Mouse (Mus musculus): ENCODE measurements at regions not wholly inside any gene's neighbourhood (a gene's known extent, or its start where the extent isn't known, plus 50 kb on each side); places are given as distances from the start of the nearest gene placed in this dataset.

- no peak overlapping the region for H3K9ac ChIP-seq (replicated peaks)
- H3K4me2 ChIP-seq (ENCODE audit: low read depth, low read length), result no peak overlapping the region
- H3K36me3 ChIP-seq (replicated peaks; ENCODE audit: insufficient read depth, low read length), result no peaks in the 10 kb centered on the region
- H3K27me3 ChIP-seq (ENCODE audit: insufficient read depth, low read length), result no peaks in the 10 kb centered on the region
- H3K4me3 ChIP-seq (ENCODE audit: low read depth, low read length), result no peak overlapping the region
- no peak for ATAC-seq
- H3K4me1 ChIP-seq (ENCODE audit: insufficient read depth), result no peaks in the 10 kb centered on the region
- TF ChIP-seq CTCF (IDR thresholded peaks at IDR 0.05; ENCODE audit: low read depth), result no peak
- WGBS (ENCODE audit: insufficient replicate concordance), result 83% methylated on average over 2 of the region's 2 CpGs
- no peak overlapping the region for H3K27ac ChIP-seq (ENCODE audit: low read depth)
- H3K9me3 ChIP-seq (ENCODE audit: low read length), result no peaks in the 10 kb centered on the region
- no peak for DNase-seq
Measured at GRCm38 (mm10) chr4:48945266-48945818, 113.7 kb upstream of the Plppr1 start.

- H3K9me3 ChIP-seq (ENCODE audit: low read length), result no peaks in the 10 kb centered on the region
- no peak for DNase-seq
- no peak overlapping the region for H3K27ac ChIP-seq (ENCODE audit: low read depth)
- H3K4me3 ChIP-seq (ENCODE audit: low read depth, low read length), result no peak overlapping the region
- H3K4me1 ChIP-seq (ENCODE audit: insufficient read depth), result no peaks in the 10 kb centered on the region
- TF ChIP-seq EP300 (IDR thresholded peaks at IDR 0.05; ENCODE audit: low read depth), result no peak
- TF ChIP-seq CTCF (IDR thresholded peaks at IDR 0.05; ENCODE audit: low read depth), result no peak
- no peak overlapping the region for H3K4me2 ChIP-seq (ENCODE audit: low read depth, low read length)
- H3K9ac ChIP-seq (replicated peaks), result no peak overlapping the region
- H3K27me3 ChIP-seq (ENCODE audit: insufficient read depth, low read length), result no peaks in the 10 kb centered on the region
- no peak for ATAC-seq
- no peaks in the 10 kb centered on the region for H3K36me3 ChIP-seq (replicated peaks; ENCODE audit: insufficient read depth, low read length)
- 29% methylated on average over 1 of the region's 1 CpGs for WGBS (ENCODE audit: insufficient replicate concordance)
Measured at GRCm38 (mm10) chr4:48952965-48953364, 106.1 kb upstream of the Plppr1 start.

- WGBS (ENCODE audit: insufficient replicate concordance), result 87% methylated on average over 4 of the region's 4 CpGs
- Histone ChIP-seq H3K4me1 (ENCODE audit: insufficient read depth) (no peaks in the 10 kb centered on the region), H3K36me3 (replicated peaks; ENCODE audit: insufficient read depth, low read length) (no peaks in the 10 kb centered on the region), H3K27me3 (ENCODE audit: insufficient read depth, low read length) (no peaks in the 10 kb centered on the region), H3K4me2 (ENCODE audit: low read depth, low read length) (no peak overlapping the region), H3K9me3 (ENCODE audit: low read length) (no peaks in the 10 kb centered on the region), H3K9ac (replicated peaks) (no peak overlapping the region), H3K4me3 (ENCODE audit: low read depth, low read length) (no peak overlapping the region), H3K27ac (ENCODE audit: low read depth) (no peak overlapping the region)
- no peak for ATAC-seq
- no peak for TF ChIP-seq EP300 (IDR thresholded peaks at IDR 0.05; ENCODE audit: low read depth)
- TF ChIP-seq CTCF (IDR thresholded peaks at IDR 0.05; ENCODE audit: low read depth), result no peak
- no peak for DNase-seq
Measured at GRCm38 (mm10) chr4:48975810-48976209, 83.3 kb upstream of the Plppr1 start.

GRCm38 (mm10) chr4:48992021-48992420, 67.1 kb upstream of the Plppr1 start:
- no peaks in the 10 kb centered on the region for H3K27me3 ChIP-seq (ENCODE audit: insufficient read depth, low read length)
- 77% methylated on average over 3 of the region's 3 CpGs for WGBS (ENCODE audit: insufficient replicate concordance)
- ATAC-seq (no peak), DNase-seq (no peak)
- H3K9ac ChIP-seq (replicated peaks), result no peak overlapping the region
- TF ChIP-seq EP300 (IDR thresholded peaks at IDR 0.05; ENCODE audit: low read depth) (no peak), CTCF (IDR thresholded peaks at IDR 0.05; ENCODE audit: low read depth) (no peak)
- no peaks in the 10 kb centered on the region for H3K9me3 ChIP-seq (ENCODE audit: low read length)
- H3K4me3 ChIP-seq (ENCODE audit: low read depth, low read length), result no peak overlapping the region
- no peak overlapping the region for H3K27ac ChIP-seq (ENCODE audit: low read depth)
- no peaks in the 10 kb centered on the region for H3K36me3 ChIP-seq (replicated peaks; ENCODE audit: insufficient read depth, low read length)
- no peaks in the 10 kb centered on the region for H3K4me1 ChIP-seq (ENCODE audit: insufficient read depth)
- H3K4me2 ChIP-seq (ENCODE audit: low read depth, low read length), result no peak overlapping the region

Data from liver, postnatal 0 days (tissue).